Mouse (Mus musculus) liver, embryonic 14.5 days (tissue): ENCODE measurements around the gene Atp2c2.

Source experiments
- CTCF ChIP-seq: IDR thresholded peaks from 2 replicates; pipeline ENCODE4 v1.5.1; 2016; ENCODE audit warnings: antibody characterized with exemption, low read depth, control low read depth
- EP300 ChIP-seq: IDR thresholded peaks from 2 replicates; pipeline ENCODE4 v1.6.1; 2016; ENCODE audit warnings: antibody characterized with exemption, low read depth

GRCm38 (mm10) chr8:119765311-119765710 lies 65.5 kb downstream of the Atp2c2 start:
- TF ChIP-seq CTCF (no peak), EP300 (no peak)
